Mouse (Mus musculus): Measurements from ENCODE around the gene Il12a.

Il12a gene

GRCm38 (mm10) chr3:68686852-68687560 lies 3.4 kb upstream of the Il12a start:
- DNase-seq, result no peak

DNA sequence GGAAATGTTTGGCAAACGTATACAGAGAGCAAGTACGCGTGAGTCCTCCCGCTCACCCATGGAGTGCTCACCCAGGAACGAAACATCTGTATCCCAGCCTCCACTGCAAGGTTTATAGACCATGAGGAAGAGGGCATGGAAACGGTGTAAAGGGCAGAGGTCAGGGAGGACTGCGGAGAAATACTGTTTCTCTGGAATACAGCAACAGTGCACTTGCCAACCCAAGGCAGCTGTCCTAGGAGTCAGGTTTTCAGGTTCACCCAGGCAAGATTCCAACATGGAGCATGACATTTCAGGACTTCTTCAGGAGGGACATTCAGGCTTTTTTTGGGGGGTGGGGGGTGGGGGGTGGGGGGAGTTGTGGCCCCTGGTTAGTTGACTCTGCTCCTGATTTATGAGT lies 1.1 kb upstream of the Il12a start:
- no peak for DNase-seq

DNA sequence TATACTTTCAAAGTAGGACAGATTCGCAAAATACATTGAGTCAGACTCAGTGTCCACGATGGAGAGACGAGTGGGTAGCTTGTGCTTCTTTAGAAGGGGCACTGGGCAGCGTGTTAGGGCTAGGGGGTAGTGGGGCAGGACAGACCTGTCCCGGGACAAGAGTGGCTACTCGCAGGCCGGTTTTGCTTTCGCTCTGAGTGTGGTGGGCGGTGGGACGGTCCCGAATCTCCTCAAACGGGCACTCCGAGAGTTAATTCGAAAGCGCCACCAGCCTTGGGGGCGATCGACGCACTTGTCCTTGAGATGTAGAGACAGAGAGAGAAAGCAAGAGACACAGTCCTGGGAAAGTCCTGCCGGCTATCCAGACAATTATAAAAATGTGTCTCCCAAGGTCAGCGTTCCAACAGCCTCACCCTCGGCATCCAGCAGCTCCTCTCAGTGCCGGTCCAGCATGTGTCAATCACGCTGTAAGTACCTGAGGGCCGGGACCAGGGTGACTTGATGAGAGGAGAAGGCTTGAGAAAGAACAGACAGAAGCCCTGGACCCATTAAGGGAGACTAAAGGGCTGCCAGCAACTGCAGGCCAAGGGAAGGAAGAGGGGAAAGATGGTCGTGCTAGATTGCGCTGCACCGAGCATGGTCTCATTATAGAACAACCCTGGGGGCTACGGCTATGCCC lies 795 bp downstream of the Il12a start:
- DNase-seq, result no peak

- no peak for DNase-seq
Measured at GRCm38 (mm10) chr3:68691938-68692599, 1.6 kb downstream of the Il12a start.

DNA sequence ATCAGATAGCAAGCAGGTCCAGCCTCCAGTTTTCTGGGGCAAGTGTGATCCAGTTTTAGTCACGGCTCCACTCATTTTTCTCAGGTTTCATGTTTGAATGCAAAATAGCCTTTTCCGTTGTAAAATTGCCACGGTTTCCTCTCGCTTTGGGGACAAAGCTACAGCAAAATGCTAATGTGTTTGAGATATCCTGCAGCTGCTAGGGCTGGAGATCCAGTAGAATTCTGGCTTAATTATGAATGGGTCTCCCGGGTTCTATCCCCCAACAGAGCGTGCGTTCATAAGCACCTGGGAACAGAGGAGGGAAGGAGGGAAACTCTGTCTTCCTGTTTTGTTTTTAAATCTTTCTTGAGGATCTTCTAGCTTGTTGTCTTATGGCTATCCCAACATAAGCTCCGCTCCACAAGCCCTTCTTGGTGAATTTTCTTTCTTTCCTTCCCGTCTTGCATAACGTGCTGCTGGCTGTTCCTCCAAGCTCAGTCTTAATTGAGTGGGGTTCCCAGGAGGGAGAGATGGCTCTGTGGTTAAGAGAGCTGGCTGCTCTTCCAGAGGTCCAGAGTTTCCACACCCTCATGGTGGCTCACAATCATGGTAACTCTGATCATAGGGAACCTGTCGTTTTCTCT lies 2.3 kb downstream of the Il12a start:
- no peak for DNase-seq

DNA sequence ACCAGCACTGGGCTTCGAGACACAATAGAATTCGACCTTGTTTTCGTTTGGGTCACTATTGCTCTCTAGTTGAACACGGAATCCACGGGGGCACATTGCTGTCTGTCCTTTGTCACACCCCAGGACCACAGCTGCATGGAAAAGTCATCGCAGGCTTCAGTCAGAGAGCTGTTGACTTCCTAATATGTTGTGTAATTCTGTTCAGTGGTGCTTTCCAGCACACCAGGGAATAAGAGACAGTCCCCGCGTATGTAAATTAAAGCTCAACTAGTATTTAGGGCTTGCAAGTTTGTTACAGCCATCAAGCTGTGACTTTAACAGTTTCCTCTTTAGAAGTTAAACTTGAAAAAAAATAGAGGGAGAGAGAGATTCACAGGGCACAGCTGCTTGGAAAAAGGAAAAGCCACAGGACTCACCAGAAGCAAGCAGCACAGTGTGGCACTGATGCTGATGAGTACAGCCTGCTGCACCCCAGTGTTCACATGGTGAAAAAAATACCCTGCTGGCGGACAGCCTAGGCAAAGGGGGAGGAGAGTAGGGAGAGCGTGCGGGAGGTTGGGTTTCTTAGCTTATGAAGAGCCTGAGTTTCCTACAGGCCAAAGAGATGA lies 3.1 kb downstream of the Il12a start:
- DNase-seq, result peak; percentile 73 to 79

- no peak for DNase-seq
Measured at GRCm38 (mm10) chr3:68695321-68695720, 4.9 kb downstream of the Il12a start.

GRCm38 (mm10) chr3:68696495-68697200 lies 6.2 kb downstream of the Il12a start:
- DNase-seq, result no peak

DNA sequence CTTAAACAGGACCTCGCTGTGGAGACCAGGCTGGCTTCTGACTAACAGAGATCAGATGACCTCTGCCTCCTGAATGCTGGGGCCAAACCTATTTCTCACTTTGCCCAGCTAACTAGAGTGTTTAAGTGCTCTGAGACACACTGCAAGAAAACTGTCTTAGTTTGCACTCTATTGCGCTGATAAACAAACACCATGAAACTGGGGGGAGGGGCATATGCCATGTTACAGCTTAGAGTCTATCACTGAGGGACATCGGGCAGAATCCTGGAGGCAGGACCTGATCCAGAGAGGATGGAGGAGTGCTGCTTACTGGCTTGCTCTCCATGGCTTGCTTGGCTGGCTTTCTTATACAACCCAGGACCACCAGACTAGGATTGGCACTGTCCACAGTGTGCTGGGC lies 8.2 kb downstream of the Il12a start:
- DNase-seq, result no peak

- no peak for DNase-seq
Measured at GRCm38 (mm10) chr3:68700091-68700490, 9.6 kb downstream of the Il12a start.

DNA sequence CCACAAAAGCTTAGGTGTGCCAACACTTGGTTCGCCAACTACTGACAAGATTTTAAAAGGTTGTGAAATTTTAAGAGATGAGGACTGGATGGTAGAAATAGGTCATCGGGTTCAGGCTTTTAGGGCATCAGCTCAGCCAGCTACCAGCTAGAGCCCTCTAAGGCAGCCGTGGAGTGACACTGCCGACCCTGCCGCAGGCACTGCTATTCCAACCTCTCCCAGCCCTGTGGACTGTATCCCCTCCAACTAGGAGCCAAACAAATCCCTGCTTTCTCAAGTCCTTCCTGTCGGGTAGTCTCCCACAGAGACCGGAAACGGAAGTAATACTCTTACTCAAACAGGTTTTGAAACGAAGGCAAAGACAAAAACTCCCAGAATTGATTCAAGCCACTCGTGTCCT lies 15.9 kb downstream of the Il12a start:
- no peak for DNase-seq

GRCm38 (mm10) chr3:68708230-68708629 lies 17.8 kb downstream of the Il12a start:
- peak; percentile 62 to 74 for DNase-seq

- DNase-seq, result peak; percentile 76 to 80
Measured at GRCm38 (mm10) chr3:68709198-68709797, 18.9 kb downstream of the Il12a start.

GRCm38 (mm10) chr3:68710436-68710835 lies 20.0 kb downstream of the Il12a start:
- DNase-seq, result no peak

DNA sequence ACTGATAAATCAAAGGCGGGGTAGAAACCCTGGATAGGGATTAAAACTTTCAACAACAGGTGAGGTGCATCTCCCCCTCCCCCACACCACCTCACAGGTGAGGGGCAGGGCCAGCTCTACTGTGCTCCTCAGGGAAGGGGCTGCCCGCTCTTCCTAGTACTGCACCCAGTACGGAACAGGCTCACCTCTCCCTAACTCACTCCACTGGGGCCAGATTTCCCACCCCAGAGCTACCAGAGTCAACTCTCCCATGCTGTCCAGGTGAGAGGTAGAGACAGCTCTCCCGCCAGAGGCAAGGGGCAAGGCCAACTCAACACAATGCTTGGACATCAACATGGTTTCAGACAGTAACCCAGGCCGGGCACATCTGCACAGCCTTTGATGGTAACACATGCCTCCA lies 21.1 kb downstream of the Il12a start:
- DNase-seq, result no peak

DNA sequence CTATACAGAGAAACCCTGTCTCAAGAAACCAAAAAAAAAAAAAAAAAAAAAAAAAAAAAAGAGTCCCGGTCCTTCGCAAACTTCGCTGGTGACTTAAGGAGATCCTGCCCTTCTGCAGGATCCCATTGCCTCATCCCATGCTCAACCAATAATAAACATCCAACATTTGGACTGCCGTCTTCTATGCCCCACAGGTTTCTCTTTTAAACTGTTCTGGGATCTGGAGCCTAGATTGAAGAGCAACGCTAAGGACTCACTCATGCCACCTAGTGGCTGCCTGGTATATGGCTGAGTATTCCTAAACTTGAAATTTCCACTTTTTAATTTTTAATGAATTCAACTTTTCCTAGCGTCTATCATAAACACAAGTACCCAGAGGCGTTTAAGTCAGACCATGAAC lies 23.1 kb downstream of the Il12a start:
- DNase-seq, result peak; percentile 81 to 84

DNA sequence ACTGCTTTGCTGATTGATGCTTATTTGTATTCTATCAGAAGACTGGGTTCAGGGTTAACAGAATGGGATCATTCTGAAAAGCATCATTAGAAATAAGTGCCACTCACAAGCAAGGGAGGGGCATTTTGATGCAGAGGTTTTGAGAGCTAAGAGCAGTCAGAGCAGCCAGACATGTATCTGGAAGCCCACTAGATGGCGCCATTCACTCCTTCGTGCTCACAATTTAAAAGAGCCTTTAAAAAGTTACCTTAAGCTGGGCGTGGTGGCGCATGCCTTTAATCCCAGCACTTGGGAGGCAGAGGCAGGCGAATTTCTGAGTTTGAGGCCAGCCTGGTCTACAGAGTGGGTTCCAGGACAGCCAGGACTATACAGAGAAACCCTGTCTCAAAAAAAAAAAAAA lies 26.9 kb downstream of the Il12a start:
- peak; percentile 70 to 76 for DNase-seq

DNA sequence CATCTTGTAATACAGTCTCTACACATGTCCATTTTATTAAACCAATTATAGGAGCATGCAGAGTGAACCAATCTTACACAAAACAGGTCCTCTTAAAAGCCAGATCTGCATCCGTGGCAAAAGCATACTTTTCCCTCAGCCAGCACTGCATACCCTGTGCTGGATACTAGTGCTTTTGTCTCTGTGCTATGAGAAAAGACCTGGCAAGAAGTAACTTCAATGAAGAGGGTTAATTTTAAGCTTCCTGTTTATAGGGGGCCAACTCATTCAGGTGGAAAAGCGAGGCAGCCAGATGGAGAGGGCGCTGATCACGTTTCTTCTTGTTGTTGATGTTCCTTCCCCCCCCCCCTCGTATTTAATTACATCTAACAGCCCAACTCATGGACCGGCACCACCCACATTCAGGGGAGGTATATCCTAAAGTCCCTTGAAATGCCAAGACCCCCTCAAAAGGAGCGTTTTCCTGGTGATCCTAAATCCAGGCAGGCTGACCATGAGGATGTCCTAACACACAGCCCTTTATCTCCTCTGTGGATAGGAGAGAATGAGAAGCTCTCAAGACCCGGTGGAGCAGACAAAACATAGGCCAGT lies 28.9 kb downstream of the Il12a start:
- no peak for DNase-seq

- peak; percentile 77 to 80 for DNase-seq
Measured at GRCm38 (mm10) chr3:68720258-68720657, 29.8 kb downstream of the Il12a start.

GRCm38 (mm10) chr3:68741955-68742354 lies 51.5 kb downstream of the Il12a start:
- no peak for DNase-seq

- DNase-seq, result no peak
Measured at GRCm38 (mm10) chr3:68742718-68743471, 52.5 kb downstream of the Il12a start.

Data from kidney, postnatal 4 days (tissue).